Mouse (Mus musculus) MEL (cell line): ENCODE measurements around the gene Elovl5. TPM values are rescaled to one million over a fixed set of nuclear protein-coding genes. Genes with fewer than 3 reads are reported as not detected.

Experiments
- DNase-seq: peaks from one replicate; pipeline ENCODE4 v3.0.0; 2011; ENCODE audit warnings: low read depth, low spot score
- H3K27ac ChIP-seq: 2 replicates; pipeline ENCODE4 v1.5.1; 2012; ENCODE audit warnings: low read depth, mild to moderate bottlenecking, control low read depth, low read length, moderate library complexity; ENCODE audit not compliant: control insufficient read depth
- H3K27me3 ChIP-seq, 2 experiments: fragments of 150-350 bp in 1 of 2; sonication (generic) in 1 of 2; 2 replicates each; pipeline ENCODE4 v1.6.1; 2012; ENCODE audit warnings: low read length in 2 of 2, mild to moderate bottlenecking in 2 of 2, improper control_type of control experiment in 1 of 2, moderate library complexity in 1 of 2; ENCODE audit not compliant: insufficient read depth in 2 of 2, control insufficient read depth in 1 of 2
- H3K36me3 ChIP-seq, 2 experiments: 2 replicates each; pipeline ENCODE4 v1.6.1; 2012 to 2014; ENCODE audit warnings: low read length in 2 of 2, improper control_type of control experiment in 1 of 2, inconsistent platforms in 1 of 2, mild to moderate bottlenecking in 1 of 2; ENCODE audit not compliant: insufficient read depth in 2 of 2, control insufficient read depth in 1 of 2
- H3K4me1 ChIP-seq, 2 experiments: fragments of 150-350 bp in 1 of 2; sonication (generic) in 1 of 2; 2 replicates each; pipeline ENCODE4 v1.6.1; 2012; ENCODE audit warnings: low read length in 2 of 2, improper control_type of control experiment in 1 of 2, mild to moderate bottlenecking in 1 of 2; ENCODE audit not compliant: insufficient read depth in 2 of 2, control insufficient read depth in 1 of 2
- H3K4me3 ChIP-seq, 2 experiments: fragments of 150-350 bp in 1 of 2; sonication (generic) in 1 of 2; 2 replicates each; pipeline ENCODE4 v1.5.1; 2012; ENCODE audit warnings: low read depth in 2 of 2, low read length in 2 of 2, mild to moderate bottlenecking in 2 of 2, moderate library complexity in 2 of 2, control low read depth in 1 of 2, improper control_type of control experiment in 1 of 2; ENCODE audit not compliant: control insufficient read depth in 1 of 2, insufficient read depth in 1 of 2
- H3K79me2 ChIP-seq: 2 replicates; pipeline ENCODE4 v1.6.1; 2012; ENCODE audit warnings: mild to moderate bottlenecking, low read length, moderate library complexity; ENCODE audit not compliant: control insufficient read depth, poor library complexity, insufficient read depth
- H3K9ac ChIP-seq: 2 replicates; pipeline ENCODE4 v1.6.1; 2012; ENCODE audit warnings: low read depth, mild to moderate bottlenecking, control low read depth, low read length, moderate library complexity; ENCODE audit not compliant: control insufficient read depth, poor library complexity, severe bottlenecking
- H3K9me3 ChIP-seq: fragments of 150-350 bp; sonication (generic); replicated peaks from 2 replicates; pipeline ENCODE4 v1.6.1; 2012; ENCODE audit warnings: mild to moderate bottlenecking, low read length, improper control_type of control experiment, moderate library complexity; ENCODE audit not compliant: insufficient read depth
- BHLHE40 ChIP-seq: IDR thresholded peaks from 2 replicates; pipeline ENCODE4 v1.6.1; 2012; ENCODE audit warnings: low read depth, mild to moderate bottlenecking, inconsistent platforms, low read length, improper control_type of control experiment, borderline replicate concordance
- CHD2 ChIP-seq: IDR thresholded peaks from 2 replicates; pipeline ENCODE4 v1.6.1; 2011; ENCODE audit warnings: low read length, improper control_type of control experiment
- E2F4 ChIP-seq: IDR thresholded peaks from 2 replicates; pipeline ENCODE4 v1.6.1; 2011; ENCODE audit warnings: low read depth, low read length, improper control_type of control experiment, borderline replicate concordance
- ELF1 ChIP-seq: IDR thresholded peaks from 2 replicates; pipeline ENCODE4 v1.6.1; 2014; ENCODE audit warnings: low read depth, mild to moderate bottlenecking, inconsistent platforms, low read length, improper control_type of control experiment, moderate library complexity
- EP300 ChIP-seq, 2 experiments: IDR thresholded peaks; 2 replicates each; pipeline ENCODE4 v1.6.1; 2011; ENCODE audit warnings: improper control_type of control experiment in 2 of 2, low read length in 2 of 2, low read depth in 1 of 2, mild to moderate bottlenecking in 1 of 2
- ETS1 ChIP-seq: IDR thresholded peaks from 2 replicates; pipeline ENCODE4 v1.6.1; 2012; ENCODE audit warnings: low read depth, mild to moderate bottlenecking, inconsistent platforms, low read length, improper control_type of control experiment, moderate library complexity
- GABPA ChIP-seq: IDR thresholded peaks from 2 replicates; pipeline ENCODE4 v1.6.1; 2012; ENCODE audit warnings: low read depth, mild to moderate bottlenecking, inconsistent platforms, low read length, improper control_type of control experiment, moderate library complexity
- GATA1 ChIP-seq: IDR thresholded peaks from 2 replicates; pipeline ENCODE4 v1.6.1; 2011; ENCODE audit warnings: low read depth, low read length, improper control_type of control experiment
- JUND ChIP-seq: IDR thresholded peaks from 2 replicates; pipeline ENCODE4 v1.6.1; 2011; ENCODE audit warnings: low read depth, mild to moderate bottlenecking, improper control_type of control experiment, low read length
- KAT2A ChIP-seq: conservative IDR thresholded peaks from 2 replicates; pipeline ENCODE4 v1.6.1; 2012; ENCODE audit warnings: low read depth, low read length, improper control_type of control experiment, inconsistent platforms
- MAX ChIP-seq: IDR thresholded peaks from 2 replicates; pipeline ENCODE4 v1.6.1; 2011; ENCODE audit warnings: low read length, improper control_type of control experiment
- MAZ ChIP-seq: IDR thresholded peaks from 2 replicates; pipeline ENCODE4 v1.6.1; 2012; ENCODE audit warnings: low read depth, mild to moderate bottlenecking, inconsistent platforms, low read length, improper control_type of control experiment
- MEF2A ChIP-seq: IDR thresholded peaks from 2 replicates; pipeline ENCODE4 v1.6.1; 2014; ENCODE audit warnings: low read depth, mild to moderate bottlenecking, inconsistent platforms, low read length, improper control_type of control experiment; ENCODE audit not compliant: poor library complexity, insufficient replicate concordance, severe bottlenecking; ENCODE audit errors: extremely low read depth
- MXI1 ChIP-seq: IDR thresholded peaks from 2 replicates; pipeline ENCODE4 v1.6.1; 2011; ENCODE audit warnings: mild to moderate bottlenecking, low read depth, low read length, improper control_type of control experiment
- MYB ChIP-seq: IDR thresholded peaks from 2 replicates; pipeline ENCODE4 v1.6.1; 2011; ENCODE audit warnings: mild to moderate bottlenecking, low read depth, low read length, improper control_type of control experiment
- MYC ChIP-seq: IDR thresholded peaks from 2 replicates; pipeline ENCODE4 v1.6.1; 2011; ENCODE audit warnings: low read depth, mild to moderate bottlenecking, low read length, improper control_type of control experiment, moderate library complexity
- NELFE ChIP-seq: IDR thresholded peaks from 2 replicates; pipeline ENCODE4 v1.6.1; 2011; ENCODE audit warnings: low read depth, low read length, improper control_type of control experiment
- POLR2A ChIP-seq, 2 experiments: IDR thresholded peaks; 2 replicates each; pipeline ENCODE4 v1.6.1; 2011 to 2012; ENCODE audit warnings: low read length in 2 of 2, mild to moderate bottlenecking in 2 of 2, control low read depth in 1 of 2, improper control_type of control experiment in 1 of 2, low read depth in 1 of 2, moderate library complexity in 1 of 2; ENCODE audit not compliant: control insufficient read depth in 1 of 2, insufficient read depth in 1 of 2, poor library complexity in 1 of 2
- POLR2AphosphoS5 ChIP-seq: IDR thresholded peaks from 2 replicates; pipeline ENCODE4 v1.6.1; 2012; ENCODE audit warnings: low read depth, borderline replicate concordance, mild to moderate bottlenecking, inconsistent platforms, low read length, moderate library complexity, mixed read lengths
- RAD21 ChIP-seq: IDR thresholded peaks from 2 replicates; pipeline ENCODE4 v1.6.1; 2011; ENCODE audit warnings: mild to moderate bottlenecking, low read depth, low read length, improper control_type of control experiment
- SMC3 ChIP-seq: IDR thresholded peaks from 2 replicates; pipeline ENCODE4 v1.6.1; 2011; ENCODE audit warnings: low read depth, low read length, improper control_type of control experiment
- UBTF ChIP-seq: IDR thresholded peaks from 2 replicates; pipeline ENCODE4 v1.6.1; 2012; ENCODE audit warnings: low read depth, mild to moderate bottlenecking, inconsistent platforms, low read length, improper control_type of control experiment, moderate library complexity, borderline replicate concordance; ENCODE audit not compliant: insufficient read depth
- ZC3H11A ChIP-seq: IDR thresholded peaks from 2 replicates; pipeline ENCODE4 v1.6.1; 2012; ENCODE audit warnings: low read depth, mild to moderate bottlenecking, inconsistent platforms, low read length, improper control_type of control experiment
- ZKSCAN1 ChIP-seq: IDR thresholded peaks from 2 replicates; pipeline ENCODE4 v1.6.1; 2012; ENCODE audit warnings: low read depth, mild to moderate bottlenecking, inconsistent platforms, low read length, improper control_type of control experiment, moderate library complexity
- ZMIZ1 ChIP-seq: IDR thresholded peaks from 2 replicates; pipeline ENCODE4 v1.6.1; 2012; ENCODE audit warnings: low read depth, mild to moderate bottlenecking, inconsistent platforms, low read length, improper control_type of control experiment, moderate library complexity
- ZNF384 ChIP-seq: IDR thresholded peaks from 2 replicates; pipeline ENCODE4 v1.6.1; 2012; ENCODE audit warnings: low read depth, mild to moderate bottlenecking, inconsistent platforms, low read length, improper control_type of control experiment
- polyA plus RNA-seq, 2 experiments: library from polyadenylated mRNA; stranded (reverse) in 1 of 2; unstranded in 1 of 2; fragments of >175 nt in 1 of 2; fragments of >200 nt in 1 of 2; gene quantifications; 2 replicates each; pipeline versions ENCODE4 v1.2.1 to v1.2.4; 2012; ENCODE audit warnings: low replicate concordance in 2 of 2, low read depth in 1 of 2; ENCODE audit not compliant: insufficient read length in 2 of 2, insufficient read depth in 1 of 2, missing spikeins in 1 of 2
- total RNA-seq: library from RNA; depleted of rRNA; stranded (reverse); fragments of 300-350 nt; gene quantifications from 2 replicates; pipeline ENCODE4 v1.2.3, GENCODE M21; 2012

Elovl5 gene
- total and polyA plus RNA-seq, 3 experiments = 52.3 to 73.0 (median 58.3) TPM

GRCm38 (mm10) chr9:77909572-77910269, 7.4 kb upstream of the Elovl5 start:
- Histone ChIP-seq H3K79me2 (peaks cover 2% of the 10 kb centered on the region; the same call in 1 of the 2 replicates), H3K27ac (peak overlapping the region; percentile 80), H3K27me3 (no peaks in the 10 kb centered on the region), H3K9me3 (no peaks in the 10 kb centered on the region), H3K4me1 (peaks cover 2 to 16% of the 10 kb centered on the region in 2 experiments), H3K9ac (peak overlapping the region; percentile 78), H3K4me3 (peak overlapping the region; percentile 62 to 73), H3K36me3 (peaks cover 0 to 20% of the 10 kb centered on the region in 2 experiments; a peak in 2 of 4 replicates)
- TF ChIP-seq RAD21 (no peak), MAZ (no peak), ELF1 (no peak), E2F4 (no peak), SMC3 (no peak), ZC3H11A (no peak), ETS1 (no peak)
- DNase-seq = peak; percentile 22

GRCm38 (mm10) chr9:77910270-77911240, 6.6 kb upstream of the Elovl5 start:
- Histone ChIP-seq H3K9ac (peak overlapping the region; percentile 78), H3K9me3 (no peaks in the 10 kb centered on the region), H3K4me3 (peak overlapping the region; percentile 62 to 81), H3K36me3 (peaks cover 0 to 20% of the 10 kb centered on the region in 2 experiments; a peak in 2 of 4 replicates), H3K27ac (peak overlapping the region; percentile 89), H3K79me2 (peaks cover 2% of the 10 kb centered on the region; the same call in 1 of the 2 replicates), H3K27me3 (no peaks in the 10 kb centered on the region), H3K4me1 (peaks cover 2 to 16% of the 10 kb centered on the region in 2 experiments)
- DNase-seq = peak; percentile 93
- TF ChIP-seq UBTF (no peak), NELFE (peak; percentile 74), CHD2 (no peak), GABPA (no peak), MAZ (peak; percentile 84), EP300 (IDR thresholded peaks at IDR 0.05; ENCODE audit: low read depth in 1 of 2, low read length in 2 of 2) (peak in 1 of 2 experiments; percentile 26; a peak in 3 of 4 replicates), MAX (peak; percentile 50; the same call in 1 of the 2 replicates), ETS1 (peak; percentile 45), JUND (no peak), RAD21 (no peak), SMC3 (no peak), MYC (no peak; the same call in 1 of the 2 replicates), POLR2A (IDR thresholded peaks at IDR 0.05; ENCODE audit: control insufficient read depth in 1 of 2, insufficient read depth in 1 of 2, low read depth in 1 of 2, low read length in 2 of 2, poor library complexity in 1 of 2) (peak; percentile 84 to 92), GATA1 (peak; percentile 83), MEF2A (no peak), E2F4 (peak; percentile 24; the same call in 1 of the 2 replicates), ZMIZ1 (peak; percentile 67), MYB (no peak), ZKSCAN1 (no peak), ZNF384 (no peak), KAT2A (no peak), MXI1 (peak; percentile 33), ZC3H11A (no peak), POLR2AphosphoS5 (peak; percentile 52; the same call in 1 of the 2 replicates), BHLHE40 (no peak)
